Mouse (Mus musculus): ENCODE measurements around the gene Sema5a. TPM values are rescaled to one million over a fixed set of nuclear protein-coding genes. Genes with fewer than 3 reads are reported as not detected.

Sema5a gene
- total RNA-seq, 2 experiments from 2014 or later: 19.1 to 20.8 TPM

GRCm38 (mm10) chr15:32596574-32596973, 352.0 kb downstream of the Sema5a start:
- Histone ChIP-seq H3K4me3 (no peak overlapping the region), H3K27ac (no peak overlapping the region)
- intact Hi-C loops (cut with DNase I): no loop called here
- TF ChIP-seq CTCF (IDR thresholded peaks at IDR 0.05): no peak
- DNase-seq (ENCODE audit: extremely low spot score in 1 of 2, low spot score in 2 of 2): no peak

GRCm38 (mm10) chr15:32597189-32597588, 352.6 kb downstream of the Sema5a start:
- intact Hi-C loops (cut with DNase I): no loop called here
- Histone ChIP-seq H3K4me3 (no peak overlapping the region), H3K27ac (no peak overlapping the region)
- TF ChIP-seq CTCF (IDR thresholded peaks at IDR 0.05): no peak
- DNase-seq (ENCODE audit: extremely low spot score in 1 of 2, low spot score in 2 of 2): no peak

DNA sequence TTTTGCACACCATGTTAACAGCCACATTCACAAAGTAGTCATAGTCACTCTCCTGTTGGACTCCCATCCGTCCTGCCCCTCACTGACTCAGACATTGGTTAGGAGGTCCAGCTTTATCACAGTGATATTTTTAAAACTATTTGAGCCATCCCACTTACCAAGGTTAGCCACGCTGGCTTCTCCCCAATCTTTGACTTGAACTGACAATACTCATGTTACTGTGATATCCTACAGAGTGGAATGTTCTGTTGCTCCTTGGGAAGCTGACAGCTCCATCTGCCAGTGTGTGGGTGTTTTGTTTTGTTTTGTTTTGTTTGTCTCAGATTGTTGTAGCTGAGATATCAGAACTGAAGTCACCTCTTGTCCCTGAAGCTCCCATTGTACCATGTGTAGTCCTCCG, 362.6 kb downstream of the Sema5a start:
- DNase-seq (ENCODE audit: extremely low spot score in 1 of 2, low spot score in 2 of 2): no peak
- Histone ChIP-seq H3K27ac (no peak overlapping the region), H3K4me3 (no peak overlapping the region)
- no peak for TF ChIP-seq CTCF (IDR thresholded peaks at IDR 0.05)
- intact Hi-C loops (cut with DNase I): no loop called here

DNA sequence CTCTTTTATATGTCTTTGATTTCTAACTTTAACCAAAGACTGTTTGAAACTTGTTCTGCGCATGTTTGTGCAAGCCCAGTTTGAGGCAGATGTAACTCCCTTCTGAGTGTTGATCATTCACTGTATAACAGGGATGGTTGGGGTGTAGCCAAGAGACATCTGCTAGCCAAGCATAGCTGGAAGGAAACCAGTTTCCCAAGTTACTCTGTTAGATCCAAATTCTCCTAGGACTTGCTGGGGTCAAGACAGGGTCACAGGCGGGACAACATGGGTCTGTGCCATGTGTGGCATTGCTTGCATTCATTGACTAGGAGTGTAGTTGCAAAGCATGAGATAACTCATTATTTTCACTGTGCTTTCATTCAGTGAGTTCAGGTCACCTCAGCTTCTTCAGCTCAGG, 366.2 kb downstream of the Sema5a start:
- DNase-seq (ENCODE audit: extremely low spot score in 1 of 2, low spot score in 2 of 2): no peak
- H3K27ac ChIP-seq: no peak overlapping the region
- intact Hi-C loops (cut with DNase I): no loop called here
- no peak overlapping the region for H3K4me3 ChIP-seq
- TF ChIP-seq CTCF (IDR thresholded peaks at IDR 0.05): no peak

DNA sequence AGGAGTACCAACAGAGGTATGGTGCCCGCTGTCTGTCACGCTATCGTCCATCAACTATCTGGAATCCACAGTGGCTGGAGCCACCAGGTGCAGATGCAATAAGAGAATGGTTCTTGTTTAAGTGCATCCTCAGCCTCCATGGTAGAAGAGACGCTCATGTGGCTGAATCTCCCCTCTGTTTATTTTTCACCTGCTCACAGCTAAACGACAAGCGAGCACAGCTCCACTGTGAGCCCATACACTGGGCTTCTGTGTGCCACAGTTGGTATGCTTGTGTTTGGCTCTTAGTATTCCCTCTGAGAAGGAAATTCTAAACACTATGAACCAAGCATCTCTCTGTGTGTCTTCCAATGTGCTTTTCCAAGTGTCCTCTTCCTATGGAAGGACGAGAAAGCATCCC, 366.6 kb downstream of the Sema5a start:
- H3K4me3 ChIP-seq: no peak overlapping the region
- intact Hi-C loops (cut with DNase I): no loop called here
- DNase-seq (ENCODE audit: extremely low spot score in 1 of 2, low spot score in 2 of 2): no peak
- H3K27ac ChIP-seq: no peak overlapping the region
- TF ChIP-seq CTCF (IDR thresholded peaks at IDR 0.05): no peak

DNA sequence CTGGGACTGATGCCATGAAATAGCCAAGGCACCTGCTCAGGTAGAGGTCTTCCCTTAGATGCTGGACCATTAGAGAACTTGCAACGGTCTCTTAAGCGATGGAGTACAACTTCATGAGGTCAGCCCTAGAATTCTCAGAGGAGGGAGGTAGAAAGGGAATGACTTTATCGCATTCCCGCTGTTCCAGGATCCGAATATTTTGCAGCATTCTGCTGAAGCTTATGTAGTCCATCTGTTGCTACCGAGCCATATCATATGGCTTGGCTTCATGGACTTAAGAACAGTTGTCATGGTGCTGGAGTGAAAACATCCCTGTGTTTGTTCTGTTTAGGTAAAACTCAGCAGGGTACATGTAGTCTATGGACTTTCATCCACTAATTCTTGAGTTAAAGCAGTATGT, 369.1 kb downstream of the Sema5a start:
- Histone ChIP-seq H3K4me3 (no peak overlapping the region), H3K27ac (no peak overlapping the region)
- no peak for TF ChIP-seq CTCF (IDR thresholded peaks at IDR 0.05)
- DNase-seq (ENCODE audit: extremely low spot score in 1 of 2, low spot score in 2 of 2): no peak
- intact Hi-C loops (cut with DNase I): no loop called here

DNA sequence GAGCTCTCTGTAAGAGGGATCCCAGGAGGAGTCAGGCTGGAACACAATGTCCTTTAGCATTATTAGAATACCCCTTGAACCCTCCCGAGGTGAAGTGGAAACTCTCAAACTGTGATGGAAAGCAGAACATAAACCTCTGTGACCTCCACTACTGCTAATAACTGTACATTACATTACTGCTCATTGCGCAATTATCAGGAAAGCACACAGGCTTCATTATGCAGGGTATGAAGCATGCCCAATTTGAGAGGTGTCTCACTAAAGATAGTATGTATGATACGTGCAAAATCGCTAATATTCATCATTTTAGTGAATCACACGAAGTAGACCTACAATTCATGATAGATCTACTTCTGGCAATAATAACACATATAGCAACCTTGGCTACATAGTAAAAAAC, 371.2 kb downstream of the Sema5a start:
- H3K27ac ChIP-seq: no peak overlapping the region
- intact Hi-C loops (cut with DNase I): no loop called here
- no peak overlapping the region for H3K4me3 ChIP-seq
- no peak for TF ChIP-seq CTCF (IDR thresholded peaks at IDR 0.05)
- DNase-seq (ENCODE audit: extremely low spot score in 1 of 2, low spot score in 2 of 2): no peak

DNA sequence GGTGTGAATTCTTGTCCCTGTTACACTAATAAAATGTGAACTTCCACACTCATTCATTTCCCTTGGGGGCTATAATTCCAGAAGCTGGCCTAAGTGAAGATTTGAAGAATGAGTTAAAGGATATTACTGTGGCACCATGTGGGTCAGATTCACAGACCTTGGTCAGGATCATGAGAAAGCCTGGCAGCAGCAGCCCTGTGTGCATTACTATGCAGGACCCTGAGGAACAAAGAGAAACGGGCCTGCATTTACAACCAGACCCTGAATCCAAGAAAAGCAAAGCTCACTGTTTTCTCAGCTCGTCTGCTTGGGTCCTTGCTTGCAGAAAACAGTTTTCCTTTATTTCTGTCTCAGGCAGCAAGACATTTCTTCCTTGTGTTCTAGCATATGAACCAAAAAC, 374.6 kb downstream of the Sema5a start:
- TF ChIP-seq CTCF (IDR thresholded peaks at IDR 0.05): no peak
- DNase-seq (ENCODE audit: extremely low spot score in 1 of 2, low spot score in 2 of 2): no peak
- no peak overlapping the region for H3K27ac ChIP-seq
- intact Hi-C loops (cut with DNase I): no loop called here
- H3K4me3 ChIP-seq: no peak overlapping the region

DNA sequence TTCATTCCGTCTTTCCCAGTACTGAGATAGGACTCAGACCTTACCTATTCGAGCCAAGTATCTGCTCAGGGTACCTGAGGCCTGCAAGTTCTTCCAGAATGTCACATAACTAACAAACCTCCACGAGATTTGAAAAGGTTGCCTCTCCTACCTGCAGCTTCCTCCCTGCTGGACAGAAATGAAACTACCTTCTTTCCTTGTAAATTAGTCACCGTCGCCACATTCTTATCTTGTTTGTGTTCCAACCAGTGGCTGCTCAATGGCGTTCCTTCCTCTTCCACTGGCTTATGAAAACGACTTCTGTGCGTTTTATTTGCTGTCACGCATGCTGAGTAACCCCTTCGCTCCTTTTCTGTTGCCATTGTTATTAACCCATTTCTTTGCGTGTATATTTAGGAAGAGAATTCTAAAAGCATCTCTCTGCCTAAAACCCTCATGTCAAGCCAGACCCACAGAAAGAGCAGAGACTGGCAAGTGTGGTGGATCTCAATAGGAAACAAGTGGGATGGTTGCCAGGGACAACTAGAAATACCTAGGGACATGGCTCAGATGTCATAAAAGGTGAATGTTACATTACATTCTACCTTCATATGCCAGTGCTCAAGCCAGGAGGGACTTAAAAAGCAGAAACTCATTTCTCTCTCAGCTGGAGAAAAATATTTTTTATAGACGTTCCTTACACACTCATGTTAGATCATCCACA, 378.6 kb downstream of the Sema5a start:
- TF ChIP-seq CTCF (IDR thresholded peaks at IDR 0.05): no peak
- no peak overlapping the region for H3K27ac ChIP-seq
- DNase-seq (ENCODE audit: extremely low spot score in 1 of 2, low spot score in 2 of 2): no peak
- intact Hi-C loops (cut with DNase I): no loop called here
- no peak overlapping the region for H3K4me3 ChIP-seq

GRCm38 (mm10) chr15:32624106-32624505, 379.5 kb downstream of the Sema5a start:
- no peak overlapping the region for H3K4me3 ChIP-seq
- DNase-seq (ENCODE audit: extremely low spot score in 1 of 2, low spot score in 2 of 2): no peak
- no peak for TF ChIP-seq CTCF (IDR thresholded peaks at IDR 0.05)
- no peak overlapping the region for H3K27ac ChIP-seq
- intact Hi-C loops (cut with DNase I): no loop called here

- no peak overlapping the region for H3K27ac ChIP-seq
- no peak for DNase-seq (ENCODE audit: extremely low spot score in 1 of 2, low spot score in 2 of 2)
- TF ChIP-seq CTCF (IDR thresholded peaks at IDR 0.05): no peak
- H3K4me3 ChIP-seq: no peak overlapping the region
- intact Hi-C loops (cut with DNase I): no loop called here
Observed at GRCm38 (mm10) chr15:32626031-32626430, 381.4 kb downstream of the Sema5a start.

DNA sequence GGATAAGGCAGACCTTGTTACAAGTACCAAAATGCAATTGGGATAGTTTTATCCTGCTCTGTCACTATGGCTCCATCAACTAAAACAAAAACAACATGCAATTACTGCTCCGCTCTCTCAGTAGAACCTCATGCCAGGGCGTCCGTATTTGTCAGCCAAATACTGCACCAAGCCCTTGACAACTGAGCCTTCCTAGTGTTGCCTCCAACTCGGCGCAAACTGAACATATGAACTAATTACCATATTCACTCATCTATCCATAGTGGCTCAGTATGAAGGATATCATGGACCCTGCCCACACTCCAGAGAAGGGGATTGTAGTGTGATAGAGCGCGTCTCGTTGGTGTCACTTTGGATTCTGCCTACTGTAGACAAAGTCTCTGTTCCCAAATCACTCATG, 389.1 kb downstream of the Sema5a start:
- no peak for DNase-seq (ENCODE audit: extremely low spot score in 1 of 2, low spot score in 2 of 2)
- Histone ChIP-seq H3K4me3 (no peak overlapping the region), H3K27ac (no peak overlapping the region)
- intact Hi-C loops (cut with DNase I): no loop called here
- no peak for TF ChIP-seq CTCF (IDR thresholded peaks at IDR 0.05)

GRCm38 (mm10) chr15:32637879-32638278, 393.3 kb downstream of the Sema5a start:
- no peak for DNase-seq (ENCODE audit: extremely low spot score in 1 of 2, low spot score in 2 of 2)
- TF ChIP-seq CTCF (IDR thresholded peaks at IDR 0.05): no peak
- intact Hi-C loops (cut with DNase I): no loop called here
- no peak overlapping the region for H3K27ac ChIP-seq
- H3K4me3 ChIP-seq: no peak overlapping the region
